Mouse (Mus musculus): ENCODE measurements around the gene 2210408I21Rik.

- no peak for TF ChIP-seq CTCF (IDR thresholded peaks at IDR 0.05)
- TF ChIP-seq EP300 (IDR thresholded peaks at IDR 0.05; ENCODE audit: insufficient read depth, low read depth, low read length), result no peak
These were observed 334.8 kb downstream of the 2210408I21Rik start for GRCm38 (mm10) chr13:77470093-77470621.

Measured in heart, adult 2 months (tissue).